Mouse (Mus musculus) lung, postnatal 36 days (tissue): ENCODE measurements around the gene Cinp.

Experiments used
- DNase-seq: peaks from one replicate; pipeline ENCODE4 v3.0.0; 2022; ENCODE audit warnings: mixed read lengths

Gene Cinp

DNA sequence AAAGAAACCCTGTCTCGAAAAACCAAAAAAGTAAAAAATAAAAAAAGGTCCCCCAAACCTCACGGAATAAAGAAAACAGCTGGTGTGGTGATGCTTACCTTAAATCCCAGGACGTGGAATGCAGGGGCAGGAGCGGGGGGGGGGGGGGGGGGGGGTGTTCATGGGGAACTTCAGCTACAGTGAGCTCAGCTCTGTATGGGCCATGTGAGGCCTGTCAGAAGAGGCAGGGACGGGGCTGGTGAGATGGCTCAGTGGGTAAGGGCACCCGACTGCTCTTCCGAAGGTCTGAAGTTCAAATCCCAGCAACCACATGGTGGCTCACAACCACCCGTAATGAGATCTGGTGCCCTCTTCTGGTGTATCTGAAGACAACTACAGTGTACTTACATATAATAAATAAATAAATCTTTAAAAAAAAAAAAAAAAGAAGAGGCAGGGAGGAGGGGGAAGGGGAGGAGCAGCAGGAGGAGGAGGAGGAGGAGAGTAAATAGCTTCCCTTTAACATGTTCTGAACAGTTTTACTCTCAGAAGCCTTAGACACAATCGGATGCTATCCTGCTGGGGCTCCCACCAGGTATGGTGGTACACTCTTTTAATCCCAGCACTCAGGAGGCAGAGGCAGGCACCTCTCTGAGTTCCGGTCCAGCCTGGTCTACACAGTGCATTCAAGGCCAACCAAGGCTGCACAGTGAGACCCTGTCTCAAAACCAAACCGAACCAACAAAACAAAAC is 58.5 kb downstream of the Cinp start:
- no peak for DNase-seq

DNA sequence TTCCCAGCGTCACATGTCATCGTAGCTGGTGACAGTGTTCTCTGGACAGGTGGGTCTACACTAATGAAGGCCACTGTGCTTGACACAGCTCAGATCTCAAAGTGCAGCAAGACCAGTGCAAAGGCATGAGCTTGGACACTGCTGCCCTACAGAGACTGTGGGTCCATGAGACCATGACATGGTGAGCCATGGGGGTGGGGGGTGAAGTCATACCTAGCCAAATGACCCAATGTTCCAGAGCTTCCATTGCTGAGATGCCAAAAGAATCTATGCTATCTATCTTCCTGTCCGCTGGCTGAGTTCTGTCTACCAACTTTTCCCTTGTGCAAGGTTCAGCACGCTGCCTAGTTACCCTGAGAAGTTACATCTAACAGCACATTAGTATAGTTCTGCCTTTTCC is 60.0 kb downstream of the Cinp start:
- DNase-seq: no peak
